Mouse (Mus musculus) liver, adult 2 months (tissue): ENCODE measurements around the gene Sept11.

Experiments used
- CTCF ChIP-seq: fragments of 200-500 bp; IDR thresholded peaks from 2 replicates; pipeline ENCODE4 v1.5.1; 2011; ENCODE audit warnings: low read depth, low read length, control low read depth
- POLR2A ChIP-seq: fragments of 200-500 bp; IDR thresholded peaks from 2 replicates; pipeline ENCODE4 v1.6.1; 2011; ENCODE audit warnings: low read length, control low read depth; ENCODE audit not compliant: insufficient read depth; ENCODE audit errors: extremely low read depth

DNA sequence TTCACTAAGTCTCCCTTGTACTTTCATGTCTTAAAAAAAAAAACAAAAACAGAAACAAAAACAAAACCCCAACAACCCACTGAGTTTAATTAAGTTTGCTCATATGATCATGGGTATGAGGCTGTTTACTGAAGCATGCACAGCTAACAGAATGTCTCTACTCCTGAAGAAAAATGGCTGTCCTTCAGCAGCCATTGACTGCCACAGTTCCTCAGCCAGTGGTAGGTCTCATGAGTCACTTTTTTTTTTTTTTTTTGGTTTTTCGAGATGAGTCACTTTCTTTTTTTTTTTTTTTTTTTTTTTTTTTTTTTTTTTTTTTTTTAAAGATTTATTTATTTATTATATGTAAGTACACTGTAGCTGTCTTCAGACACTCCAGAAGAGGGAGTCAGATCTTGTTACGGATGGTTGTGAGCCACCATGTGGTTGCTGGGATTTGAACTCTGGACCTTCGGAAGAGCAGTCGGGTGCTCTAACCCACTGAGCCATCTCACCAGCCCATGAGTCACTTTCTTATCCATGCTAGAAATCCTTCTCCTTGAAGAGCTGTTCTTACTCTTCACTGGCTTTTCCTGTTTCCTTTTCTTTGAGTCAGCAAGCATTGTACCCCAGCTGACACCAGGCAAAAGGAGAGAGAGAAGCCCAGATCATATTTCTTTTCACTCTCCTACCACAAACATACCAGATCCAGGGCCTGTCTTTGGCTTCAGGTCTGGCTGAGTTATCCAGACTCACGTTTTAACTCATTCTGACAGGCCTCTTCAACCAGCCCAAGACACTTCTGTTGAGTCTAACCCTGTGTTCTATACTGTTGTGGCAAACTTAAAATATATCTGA, 12.0 kb downstream of the Sept11 start:
- TF ChIP-seq CTCF, result no peak
- TF ChIP-seq POLR2A, result no peak
